Mouse (Mus musculus) common myeloid progenitor, adult 5-6 weeks (primary cell): ENCODE data around the gene Hlf. TPM values are rescaled to one million over a fixed set of nuclear protein-coding genes. Genes with fewer than 3 reads are reported as not detected.

Experiments
- ATAC-seq: replicated peaks from 2 replicates; pipeline ENCODE4 v1.8.0; 2016; ENCODE audit warnings: low read depth, mild to moderate bottlenecking, moderate TSS enrichment, inconsistent platforms; ENCODE audit not compliant: poor library complexity, severe bottlenecking
- total RNA-seq: library from RNA; stranded (forward); fragments of 200-1000, 187-1606 nt; gene quantifications from 2 replicates; pipeline ENCODE4 v1.2.3, GENCODE M21; 2017

The Hlf gene
- total RNA-seq, 1 experiment from 2014 or later = 15.9 TPM

DNA sequence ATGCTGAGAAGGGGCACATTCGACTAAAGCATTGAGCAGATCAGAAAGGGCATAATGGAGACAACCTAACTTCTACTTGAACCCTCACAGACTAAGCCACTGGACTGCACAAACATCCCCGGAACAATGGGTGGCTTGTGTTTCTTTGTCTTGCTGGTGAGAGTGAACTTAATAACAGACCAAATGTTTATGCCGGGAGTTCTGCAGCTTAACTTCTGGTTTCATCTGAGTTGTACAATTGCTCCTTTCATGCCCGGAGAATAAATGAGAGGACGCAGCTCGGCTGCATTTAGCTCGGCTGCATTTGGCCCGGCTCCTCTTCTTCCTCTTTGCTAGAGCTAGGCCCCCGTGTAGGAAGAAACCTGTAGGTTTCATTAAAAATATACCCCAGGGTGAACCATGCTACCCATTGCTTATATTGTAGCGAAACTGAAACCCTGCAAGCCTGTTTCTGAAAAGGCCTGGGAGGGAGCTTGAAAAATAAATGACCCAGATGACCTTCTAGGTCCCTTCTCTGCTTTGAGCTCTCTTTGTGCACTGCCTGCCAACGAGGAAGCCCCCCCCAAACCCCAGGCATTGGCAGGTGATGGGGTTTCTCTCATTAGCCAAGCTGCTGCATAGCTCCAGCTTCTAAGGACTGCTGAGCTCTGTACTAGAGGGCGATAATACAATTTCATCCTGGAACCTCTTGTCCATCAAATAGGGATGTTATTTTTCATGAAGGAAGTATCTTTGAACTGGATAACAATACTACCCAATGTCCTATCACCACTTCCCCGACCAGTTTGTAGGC lies 42.8 kb downstream of the Hlf start:
- ATAC-seq = no peak

DNA sequence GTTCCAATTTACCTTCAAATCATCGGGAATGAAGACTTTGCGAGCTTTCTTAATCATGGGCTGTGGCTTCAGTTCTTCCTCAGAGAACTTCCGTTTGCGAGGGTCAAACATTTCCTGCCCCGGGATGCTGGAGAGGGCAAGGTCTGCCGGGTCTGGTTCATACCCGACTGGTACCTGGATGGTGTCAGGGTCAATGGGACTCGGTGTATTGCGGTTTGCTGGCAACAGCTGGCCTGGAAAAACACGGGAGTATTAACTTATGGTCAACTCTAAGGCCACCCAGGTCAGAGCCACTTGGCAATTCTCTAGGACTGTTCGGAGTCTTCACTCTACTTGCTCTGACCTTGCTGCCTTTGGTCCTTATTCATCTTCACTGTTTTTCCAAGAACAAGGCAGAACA lies 44.9 kb downstream of the Hlf start:
- no peak for ATAC-seq

DNA sequence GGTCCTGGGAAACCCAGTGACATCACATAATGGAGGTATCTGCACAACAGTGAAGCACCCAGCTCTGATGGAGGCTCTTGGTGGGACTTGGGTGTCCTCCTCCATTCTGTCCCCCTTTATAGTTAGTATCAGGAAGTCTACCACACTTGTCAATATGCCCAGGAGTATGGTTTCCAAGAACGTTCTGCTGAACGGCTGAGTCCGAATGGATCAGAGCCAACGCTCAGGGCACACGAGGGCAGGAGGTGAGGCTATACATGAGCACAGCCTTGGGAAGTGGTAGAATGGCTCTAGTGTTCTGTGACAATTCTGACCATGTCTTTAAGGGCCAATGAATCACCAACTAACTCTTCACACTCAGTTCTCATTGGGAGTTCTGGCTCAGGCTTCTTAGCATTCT lies 47.8 kb downstream of the Hlf start:
- ATAC-seq = no peak

DNA sequence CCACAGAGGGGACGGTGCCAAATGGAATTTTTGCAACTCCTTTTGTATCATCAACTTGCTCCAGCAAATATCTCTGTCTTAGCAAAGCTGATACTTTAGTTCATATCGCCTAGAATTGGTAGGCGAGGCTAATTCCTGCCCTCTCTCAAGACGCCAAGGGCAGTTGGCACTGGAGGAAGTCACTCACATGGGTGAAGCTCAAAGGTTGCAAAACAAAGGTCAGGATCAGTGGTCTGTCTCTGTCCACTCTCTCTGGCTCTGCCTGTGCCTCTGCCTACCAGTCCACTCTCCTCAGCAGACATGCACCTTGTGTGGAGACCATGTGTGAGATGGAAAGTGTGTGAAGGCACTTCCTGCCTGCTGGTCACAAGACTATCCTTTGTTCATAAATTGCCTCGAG lies 48.4 kb downstream of the Hlf start:
- no peak for ATAC-seq

DNA sequence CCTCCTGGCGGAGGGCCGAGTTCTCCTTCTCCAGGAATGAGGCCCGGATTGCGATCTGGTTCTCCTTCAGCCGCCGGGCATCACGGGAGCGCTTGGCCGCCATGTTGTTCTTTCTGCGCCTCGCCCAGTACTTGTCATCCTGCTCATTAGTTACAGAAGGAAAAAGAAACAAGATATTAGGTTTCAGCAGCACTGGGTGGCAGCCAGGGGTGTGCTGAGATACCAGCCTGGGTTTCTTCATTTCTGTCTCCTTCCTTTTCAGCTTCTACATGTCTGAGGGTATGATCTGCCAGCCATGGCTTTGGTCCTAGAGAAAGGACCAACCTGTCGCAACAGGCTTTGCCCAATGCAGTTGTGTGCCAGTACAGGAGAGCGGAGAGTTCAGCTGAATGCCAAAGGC lies 49.9 kb downstream of the Hlf start:
- no peak for ATAC-seq

DNA sequence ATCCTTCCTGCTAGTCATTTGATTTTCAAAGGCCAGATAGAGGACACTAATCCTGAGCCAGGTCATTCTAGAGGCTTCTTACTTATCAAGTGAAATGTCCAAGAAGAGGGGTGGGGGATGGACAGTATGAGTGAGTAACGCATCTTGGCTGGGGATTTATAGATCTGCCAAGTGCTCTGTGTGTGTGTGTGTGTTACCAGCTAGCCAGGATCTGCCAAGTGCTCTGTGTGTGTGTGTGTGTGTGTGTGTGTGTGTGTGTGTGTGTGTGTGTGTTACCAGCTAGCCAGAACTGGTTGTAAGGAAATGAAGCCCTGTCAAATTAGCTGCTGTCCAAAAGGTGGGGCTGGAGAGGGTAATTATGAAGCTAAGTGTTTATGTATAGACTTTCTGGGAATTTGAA lies 55.9 kb downstream of the Hlf start:
- no peak for ATAC-seq

DNA sequence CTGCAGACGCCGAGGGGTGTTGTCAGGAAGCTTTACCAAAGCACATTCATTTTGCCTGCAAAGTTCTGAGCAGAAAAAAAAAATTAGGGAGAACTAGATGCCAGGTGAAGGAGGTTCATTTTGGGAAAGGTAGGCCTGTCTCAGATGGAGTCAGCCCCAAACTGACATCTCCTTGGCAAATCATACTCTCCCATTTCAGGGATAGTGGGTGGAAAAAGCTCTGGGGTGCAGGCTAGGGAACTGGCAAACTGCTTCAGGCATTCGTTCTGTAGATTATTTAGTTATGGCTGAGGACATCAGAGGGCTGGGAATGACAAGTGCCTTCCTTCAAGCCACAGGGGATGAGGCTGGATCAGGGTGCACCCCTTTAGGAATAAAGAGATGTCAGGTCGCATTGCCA lies 58.0 kb downstream of the Hlf start:
- no peak for ATAC-seq

DNA sequence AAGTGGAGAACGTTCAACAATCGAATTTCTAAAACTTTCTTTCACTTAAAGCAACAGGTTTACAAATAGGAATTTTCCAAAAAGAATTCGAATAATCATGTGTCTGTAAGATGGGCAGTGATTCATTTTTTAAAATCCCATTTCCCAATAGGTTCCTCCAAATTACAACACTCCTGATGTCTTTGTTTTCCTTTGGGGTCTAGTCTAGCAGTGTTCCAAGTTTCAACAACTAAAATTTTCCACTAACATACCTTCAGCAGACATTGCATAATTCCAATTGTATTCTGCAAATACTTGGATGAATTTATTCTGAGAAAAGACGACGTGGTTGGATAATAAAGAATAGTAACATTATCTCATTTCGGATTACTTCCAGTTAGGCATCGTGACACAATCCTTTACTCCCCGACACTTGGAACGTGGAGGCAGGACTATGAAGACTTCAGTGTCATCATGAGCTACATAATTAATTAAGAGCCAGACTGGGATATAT lies 60.4 kb downstream of the Hlf start:
- ATAC-seq = no peak

DNA sequence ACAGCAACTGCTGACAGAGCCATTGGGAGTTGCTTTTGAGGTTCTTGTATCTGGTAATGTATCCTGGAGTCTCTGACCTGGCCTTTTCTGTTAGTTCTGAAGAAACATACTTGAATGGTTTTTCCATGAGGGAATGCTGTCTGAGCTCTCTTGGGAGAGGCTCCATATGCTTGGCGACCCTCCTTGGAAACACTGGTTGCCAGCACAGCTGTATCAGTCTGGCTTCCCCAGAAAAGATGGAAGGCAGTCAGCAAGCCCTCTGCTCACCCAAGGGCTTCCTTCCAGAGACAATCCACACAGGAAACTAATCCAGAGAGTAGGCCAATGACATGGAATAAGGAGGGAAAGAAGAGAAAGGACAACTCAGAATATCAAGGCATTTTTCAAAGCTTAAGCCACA lies 63.9 kb downstream of the Hlf start:
- ATAC-seq = no peak

DNA sequence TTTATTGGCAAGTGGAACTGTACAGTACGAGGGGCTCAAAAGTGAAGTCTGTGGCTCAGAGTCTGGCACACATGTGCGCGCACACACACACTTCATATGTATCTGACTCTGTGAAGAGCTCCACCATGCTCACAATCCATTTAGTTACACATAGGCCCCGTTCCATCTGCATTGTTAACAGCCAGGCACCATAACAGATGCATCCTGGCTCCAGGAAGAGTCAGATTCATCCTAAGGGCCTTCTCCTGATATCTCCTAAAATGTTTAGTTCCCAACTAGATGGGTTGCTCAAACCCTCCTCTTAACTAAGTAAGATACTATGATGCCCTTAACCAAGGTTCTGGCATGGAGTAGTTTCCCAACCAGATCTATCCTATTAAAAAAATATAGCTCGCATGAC lies 64.5 kb downstream of the Hlf start:
- ATAC-seq = no peak

DNA sequence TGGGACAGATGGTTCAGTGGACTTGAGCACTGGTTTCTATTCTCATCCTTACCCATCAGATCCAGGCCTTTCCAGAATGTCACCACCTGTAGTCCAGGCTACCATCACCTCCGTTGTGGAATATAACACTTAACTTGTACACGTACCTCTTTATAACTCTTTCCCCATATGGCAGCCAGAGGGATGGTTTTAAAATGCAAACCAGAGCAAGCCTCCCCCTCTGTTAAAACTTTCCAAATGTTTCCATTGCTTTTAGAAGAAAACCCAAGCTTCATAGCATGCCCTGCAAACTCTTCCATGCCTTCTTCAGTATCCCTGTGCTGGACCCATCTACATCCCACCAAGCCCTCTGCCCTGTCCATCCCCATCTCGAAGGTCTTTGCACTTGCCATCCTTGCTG lies 66.1 kb downstream of the Hlf start:
- ATAC-seq = no peak

DNA sequence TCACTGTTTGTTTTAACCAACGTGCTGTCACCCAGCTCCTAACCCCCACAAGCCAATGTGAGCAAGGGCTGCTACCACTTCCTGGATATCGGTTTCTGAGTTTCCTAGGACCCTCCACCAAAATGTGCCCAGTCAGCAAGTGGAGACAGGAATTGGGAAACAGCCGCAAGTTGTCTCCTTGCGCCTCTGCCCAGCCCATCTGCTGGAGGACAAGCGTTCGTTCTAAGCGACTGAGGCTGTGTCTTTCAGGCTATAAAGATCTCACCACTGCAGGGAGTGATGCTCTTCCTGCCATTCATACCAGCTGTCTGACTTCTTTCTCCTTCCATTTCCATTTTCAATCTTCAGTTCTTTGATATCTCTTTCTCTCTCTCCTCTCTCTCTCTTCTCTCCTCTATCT lies 69.8 kb downstream of the Hlf start:
- ATAC-seq = no peak

DNA sequence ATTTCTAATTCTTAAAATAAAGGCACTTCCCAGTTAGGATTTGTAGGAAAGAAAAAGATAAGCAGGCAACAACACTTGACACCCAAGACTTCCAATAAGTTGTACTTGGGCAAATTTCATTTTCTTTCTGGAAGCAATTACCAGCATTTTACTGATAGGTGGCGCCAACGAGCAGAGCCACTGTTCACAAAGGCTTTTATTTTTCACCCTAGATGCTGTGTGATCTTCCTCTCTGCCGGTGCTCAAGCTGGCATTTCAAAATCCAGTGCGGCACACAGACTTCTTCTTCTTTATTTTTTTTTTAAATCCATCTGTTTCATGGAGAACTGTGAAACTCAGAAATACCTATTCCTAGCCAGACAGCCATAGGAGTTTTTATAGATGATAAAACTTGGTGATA lies 73.2 kb downstream of the Hlf start:
- peak; percentile 86 for ATAC-seq

DNA sequence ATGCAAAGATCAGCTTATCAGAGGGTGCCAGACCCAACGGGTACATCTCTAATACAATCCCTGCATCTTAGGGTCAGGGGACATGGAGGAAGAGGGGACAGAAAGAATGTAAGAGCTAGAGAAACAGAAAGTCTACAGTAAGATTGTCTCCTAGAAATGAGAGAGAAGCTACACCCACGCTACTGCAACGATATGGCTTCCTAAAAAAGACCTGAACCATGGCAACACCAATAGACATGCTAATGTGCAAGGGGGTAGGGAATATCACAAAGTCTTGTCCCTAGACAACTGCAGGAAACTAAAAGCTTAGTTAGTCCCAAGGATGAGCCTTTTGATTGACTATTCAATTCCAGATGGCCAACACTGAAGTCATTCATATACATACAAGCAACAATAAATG lies 76.1 kb downstream of the Hlf start:
- no peak for ATAC-seq

DNA sequence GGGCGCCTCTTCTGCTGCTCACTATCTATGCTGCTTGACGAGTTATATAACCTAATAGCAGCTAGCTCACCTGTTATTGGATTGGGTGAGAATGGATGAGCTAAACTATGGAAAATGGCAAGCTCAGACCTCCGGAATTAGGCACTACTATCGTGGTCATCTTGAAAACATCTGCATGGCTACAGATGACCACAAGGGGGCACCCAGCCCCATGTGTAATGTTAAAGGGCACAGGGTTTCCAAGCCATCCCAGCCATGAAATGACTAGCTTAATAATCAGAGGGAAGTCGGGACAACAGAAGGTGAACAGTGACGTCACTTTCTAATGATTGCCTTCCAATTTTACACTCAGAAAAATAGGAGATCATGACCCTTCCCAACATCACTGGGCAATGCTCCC lies 83.7 kb downstream of the Hlf start:
- ATAC-seq = peak; percentile 97

DNA sequence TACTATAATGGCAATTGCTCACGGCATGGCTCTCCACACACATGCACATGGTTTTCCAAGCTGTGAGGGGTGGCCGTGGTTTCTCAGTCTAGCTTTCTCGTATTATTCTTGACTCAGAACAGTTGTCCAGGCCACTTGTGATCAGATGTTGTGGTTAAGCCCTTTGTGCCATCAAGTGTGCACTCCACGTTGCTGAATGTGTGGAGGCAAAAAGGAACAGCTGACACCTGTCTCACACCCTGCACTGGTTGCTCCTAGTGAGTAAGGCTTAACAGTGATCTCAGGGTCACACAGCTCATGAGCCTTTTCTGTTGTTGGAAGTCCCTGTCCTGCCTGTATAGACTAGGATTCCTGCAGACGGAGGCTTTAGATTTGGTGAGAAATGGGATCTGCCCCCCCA lies 84.6 kb downstream of the Hlf start:
- no peak for ATAC-seq

DNA sequence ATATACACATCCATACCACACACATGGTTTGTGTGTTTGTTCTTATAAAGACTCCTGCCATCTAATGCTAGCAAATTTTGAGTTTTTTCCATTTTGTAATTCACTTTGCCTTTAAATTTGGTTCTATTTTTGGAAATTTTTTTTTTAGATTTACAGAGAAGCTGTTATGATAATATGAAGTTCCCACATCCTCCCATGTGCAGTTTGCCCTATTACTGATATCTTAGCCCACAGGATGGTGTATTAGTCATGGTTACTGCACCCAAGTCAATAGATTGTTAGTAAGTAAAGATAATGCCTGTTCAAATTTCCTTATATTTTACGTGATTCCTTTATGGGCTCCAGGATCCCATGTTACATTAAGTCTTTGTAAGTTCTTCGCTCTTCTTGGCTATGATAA lies 96.1 kb downstream of the Hlf start:
- ATAC-seq = peak; percentile 88

DNA sequence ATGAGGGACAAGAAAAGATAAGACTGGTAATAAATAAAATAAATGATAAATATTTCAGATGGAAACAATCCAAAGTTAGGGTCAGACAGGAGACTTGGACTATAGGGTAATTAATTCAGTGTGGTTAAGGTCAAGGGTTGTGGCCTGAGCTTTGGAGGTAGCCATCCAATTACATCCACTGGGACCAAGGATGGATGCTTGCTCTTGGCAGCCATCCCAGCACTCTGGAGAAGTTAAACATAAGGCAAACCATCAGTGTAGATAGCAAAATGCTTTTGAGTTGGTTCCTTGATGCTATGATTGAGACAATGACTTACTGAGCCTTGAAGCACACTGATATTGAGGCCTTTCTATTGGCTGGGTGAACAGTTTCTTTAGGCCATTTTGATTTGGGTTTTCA lies 97.9 kb downstream of the Hlf start:
- ATAC-seq = no peak

DNA sequence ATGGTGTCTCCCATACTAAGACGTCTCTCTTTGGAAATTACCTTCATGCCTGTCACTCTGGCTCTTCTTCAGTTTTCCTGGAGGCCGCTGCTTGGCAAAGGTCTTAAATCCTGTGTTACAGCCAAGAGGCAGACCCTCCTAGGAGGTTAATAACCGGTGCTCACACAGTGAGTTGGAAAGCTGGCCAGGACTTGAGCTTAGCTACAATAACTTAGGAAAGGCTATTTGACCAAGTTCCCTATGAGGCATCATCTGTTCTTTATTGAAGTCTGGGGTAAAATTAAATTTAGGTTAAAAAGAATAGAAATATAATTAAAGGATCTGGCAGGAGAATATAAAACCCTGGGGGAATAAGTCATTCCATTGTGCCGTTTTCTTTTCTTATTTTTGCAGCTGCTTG lies 99.5 kb downstream of the Hlf start:
- ATAC-seq = no peak

DNA sequence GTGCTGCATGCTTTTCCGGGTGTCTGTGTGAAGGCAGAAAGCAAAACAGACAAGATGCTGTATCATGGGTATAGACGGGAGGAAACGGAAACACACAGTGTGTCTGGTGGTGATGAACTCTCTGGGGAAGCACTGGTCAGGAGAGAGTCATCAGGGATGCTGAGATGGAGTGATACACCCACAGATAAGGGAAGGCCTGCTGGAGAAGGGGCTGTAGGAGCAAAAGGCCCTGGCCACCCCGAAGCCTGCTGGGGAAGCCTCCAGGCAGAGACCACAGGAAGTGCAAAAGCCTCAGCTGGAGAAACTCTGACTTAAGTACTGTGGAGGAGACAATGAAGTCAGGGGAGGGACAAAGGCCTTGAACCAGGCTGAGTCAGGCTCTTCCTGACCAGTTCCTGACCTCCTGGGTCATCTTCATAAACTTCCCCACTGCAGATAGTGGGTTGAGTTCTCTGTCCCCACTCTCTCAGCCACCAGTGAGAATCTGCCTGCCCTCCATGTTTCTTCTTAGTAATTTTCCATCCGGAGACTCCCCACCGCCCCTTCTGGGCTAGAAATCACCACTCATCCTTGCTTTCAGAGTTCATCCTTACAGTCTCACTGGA lies 104.0 kb downstream of the Hlf start:
- ATAC-seq = peak; percentile 53
